Mouse (Mus musculus) right cerebral cortex, adult 18-20 months (tissue): Measurements from ENCODE around the gene Tubb4a.
A peak's percentile ranks its signal among the peaks of the same experiment; 100 is the strongest.
"Not testable (repeated sequence)": the region's sequence is repeated elsewhere in the genome, so short reads cannot be mapped to it uniquely, and the experiment has no call there.

Source experiments
- DNase-seq: peaks from one replicate; pipeline ENCODE4 v3.0.0; 2022; ENCODE audit warnings: mixed read lengths

The Tubb4a gene

DNA sequence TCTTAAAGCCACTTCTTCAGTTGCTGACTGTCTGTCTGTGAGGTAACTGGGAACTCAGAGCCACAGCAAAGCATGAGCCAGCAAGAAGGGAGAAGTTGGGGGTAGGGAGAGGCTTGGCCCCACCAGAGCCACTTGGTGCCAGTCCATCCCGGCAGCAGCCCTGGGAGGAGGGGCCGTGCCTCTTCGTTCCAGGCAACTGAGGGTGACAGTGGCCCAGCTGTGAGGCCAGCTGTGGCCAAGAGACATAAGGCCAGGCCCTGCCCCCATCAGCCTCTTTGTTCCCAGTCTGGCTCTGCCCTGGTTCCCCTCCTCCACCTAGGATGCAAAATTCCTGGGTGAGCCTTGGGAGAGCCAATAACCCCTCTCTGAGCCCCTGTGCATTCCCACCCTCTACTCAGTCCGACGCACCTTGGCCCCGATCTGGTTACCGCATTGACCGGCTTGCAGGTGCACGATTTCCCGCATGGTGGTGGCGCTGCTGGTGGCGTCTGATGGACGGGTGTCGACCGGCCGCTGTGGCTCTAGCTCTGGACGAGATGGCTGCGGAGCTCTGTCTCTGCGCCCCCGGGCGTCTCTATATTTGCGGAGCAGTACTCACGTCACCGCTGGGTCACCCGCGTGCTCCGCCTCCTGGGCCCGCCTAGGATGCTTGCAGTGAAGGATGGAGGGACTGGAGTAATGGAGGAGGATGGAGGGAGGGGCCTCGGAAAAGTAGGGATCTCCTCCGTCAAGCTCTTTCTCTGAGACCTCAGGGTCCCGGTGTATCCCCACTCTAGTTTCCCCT lies at the start of gene Tubb4a:
TSS of gene Tubb4a (minus strand) at position 734 of the 784 bp plus-strand sequence.
- peak; percentile 91 for DNase-seq

DNA sequence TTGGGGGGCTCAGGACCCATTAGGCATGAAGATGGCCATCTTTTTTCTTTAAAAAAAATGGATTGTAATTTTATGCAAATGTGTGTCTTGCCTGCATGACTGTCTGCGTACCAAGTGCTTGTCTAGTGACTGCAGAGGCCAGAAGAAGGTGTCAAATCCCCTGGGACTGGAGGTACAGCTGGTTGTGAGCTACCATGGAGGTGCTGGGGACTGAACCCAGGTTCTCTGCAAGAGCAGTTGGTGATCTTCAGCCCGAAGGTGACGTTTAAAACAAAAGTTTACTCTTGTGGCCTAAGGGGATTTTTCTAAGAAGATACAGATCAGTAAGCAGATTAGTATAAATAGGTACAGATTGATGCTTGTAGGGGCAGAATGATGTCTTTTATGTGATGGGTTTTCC lies 48.1 kb upstream of the Tubb4a start:
- DNase-seq, result no peak

DNA sequence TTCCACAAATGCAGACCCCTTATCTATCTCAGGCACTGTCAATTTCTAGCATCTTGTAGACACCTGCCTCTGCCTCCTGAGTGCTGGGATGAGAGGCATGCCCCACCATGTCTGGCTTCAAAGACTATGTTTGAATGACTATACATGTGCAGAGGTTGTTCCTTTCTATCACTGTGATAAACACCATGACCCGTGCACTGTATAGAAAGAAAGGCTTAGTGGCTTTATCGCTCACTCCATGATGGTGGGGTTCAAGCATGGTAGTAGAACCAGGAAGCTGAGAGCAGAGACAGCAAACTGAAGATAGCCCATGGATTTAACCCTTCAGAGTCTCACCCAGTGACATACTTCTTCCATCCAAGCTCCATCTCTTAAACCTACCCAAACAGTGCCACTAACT lies 47.1 kb upstream of the Tubb4a start:
- no peak for DNase-seq

DNA sequence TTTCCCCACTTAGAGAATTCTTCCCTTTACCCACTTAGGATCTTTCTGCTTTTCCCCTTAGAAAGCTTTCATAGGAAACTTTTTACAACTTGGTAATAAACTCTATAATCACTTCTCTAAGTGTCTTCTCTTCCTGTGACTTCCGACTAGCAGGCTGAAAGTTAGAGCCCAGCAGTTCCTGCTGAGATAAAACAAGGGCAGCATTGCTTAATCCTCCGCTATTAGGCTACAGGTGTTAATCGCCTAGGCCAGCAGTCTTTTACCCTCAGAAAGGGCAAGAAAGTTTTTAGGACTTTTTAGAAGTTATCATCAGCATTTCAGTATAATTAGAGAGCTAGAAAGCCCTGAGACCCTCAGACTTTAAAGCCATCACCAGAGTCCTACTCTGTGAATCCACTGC lies 46.4 kb upstream of the Tubb4a start:
- not testable (repeated sequence) for DNase-seq

DNA sequence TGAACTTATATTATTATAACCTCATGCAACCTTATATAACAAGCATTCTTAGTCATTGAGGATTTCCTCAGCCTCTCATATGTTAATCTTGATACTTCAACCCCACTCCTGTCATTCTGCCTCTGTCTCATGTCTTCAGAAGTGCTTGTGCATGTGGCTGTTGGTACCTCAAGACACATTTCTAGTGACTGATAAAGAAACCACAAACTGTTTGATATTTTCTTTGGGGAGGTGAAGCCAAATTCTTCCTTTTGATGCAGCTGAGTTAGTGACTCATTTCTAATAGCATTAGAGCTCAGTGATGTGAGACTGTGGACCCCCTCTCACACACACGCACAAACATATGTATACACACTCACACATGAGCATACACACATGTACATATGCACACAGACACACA lies 44.2 kb upstream of the Tubb4a start:
- DNase-seq, result no peak

DNA sequence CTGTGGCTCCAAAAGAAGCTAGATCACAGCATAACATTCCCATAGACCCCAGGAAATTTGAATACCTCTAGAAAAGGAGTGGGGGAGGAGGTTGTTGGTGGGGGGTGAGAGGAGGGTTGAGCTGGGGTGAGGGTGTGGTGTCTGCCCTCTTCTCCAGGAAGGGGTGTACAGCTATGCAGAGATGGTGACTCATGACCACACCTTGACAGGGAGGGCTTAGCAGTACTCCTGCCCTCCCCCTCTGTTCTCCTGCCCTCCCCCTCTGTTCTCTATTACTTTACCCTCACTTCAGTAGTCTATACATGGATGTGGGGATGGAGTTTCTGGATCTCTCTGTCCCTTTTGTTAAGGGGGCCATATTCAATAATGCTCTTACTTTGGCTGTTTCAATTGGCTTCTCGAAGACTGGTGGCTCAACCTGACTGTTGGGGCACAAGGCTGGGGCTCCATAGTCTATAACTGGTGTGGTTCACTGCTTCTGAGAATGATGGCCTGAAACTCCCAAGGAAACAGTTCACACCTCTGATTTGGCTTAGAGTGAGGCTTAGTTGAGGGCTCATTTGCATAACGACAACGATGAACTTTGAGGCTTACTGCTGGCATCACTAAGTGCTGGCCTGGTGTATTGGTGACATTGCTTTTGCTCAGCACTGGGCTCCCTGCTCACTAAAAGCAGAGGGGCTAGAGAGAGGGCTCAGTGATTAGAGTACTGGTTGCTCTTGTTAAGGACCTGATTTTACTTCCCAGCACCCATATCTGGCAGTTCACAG lies 38.5 kb upstream of the Tubb4a start:
- DNase-seq, result no peak

DNA sequence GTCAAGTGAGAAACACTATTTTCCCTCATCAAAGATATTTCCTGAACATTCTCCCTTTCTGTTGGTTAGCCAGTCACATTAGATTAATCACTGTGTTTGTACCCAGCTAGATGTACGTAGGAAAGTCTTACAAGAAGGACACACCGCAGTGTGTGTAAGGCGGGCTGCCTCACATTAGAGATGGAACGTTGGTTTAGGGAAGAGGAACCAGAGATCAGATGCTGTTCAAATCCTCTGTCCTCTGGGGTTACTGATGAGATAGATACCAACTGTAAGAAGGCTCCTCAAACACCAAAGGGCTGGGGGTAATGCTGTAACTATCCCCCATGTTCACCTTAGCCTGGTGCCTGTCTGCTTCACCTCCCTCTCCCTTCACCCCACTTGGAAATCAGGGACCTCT lies 37.2 kb upstream of the Tubb4a start:
- DNase-seq, result no peak

DNA sequence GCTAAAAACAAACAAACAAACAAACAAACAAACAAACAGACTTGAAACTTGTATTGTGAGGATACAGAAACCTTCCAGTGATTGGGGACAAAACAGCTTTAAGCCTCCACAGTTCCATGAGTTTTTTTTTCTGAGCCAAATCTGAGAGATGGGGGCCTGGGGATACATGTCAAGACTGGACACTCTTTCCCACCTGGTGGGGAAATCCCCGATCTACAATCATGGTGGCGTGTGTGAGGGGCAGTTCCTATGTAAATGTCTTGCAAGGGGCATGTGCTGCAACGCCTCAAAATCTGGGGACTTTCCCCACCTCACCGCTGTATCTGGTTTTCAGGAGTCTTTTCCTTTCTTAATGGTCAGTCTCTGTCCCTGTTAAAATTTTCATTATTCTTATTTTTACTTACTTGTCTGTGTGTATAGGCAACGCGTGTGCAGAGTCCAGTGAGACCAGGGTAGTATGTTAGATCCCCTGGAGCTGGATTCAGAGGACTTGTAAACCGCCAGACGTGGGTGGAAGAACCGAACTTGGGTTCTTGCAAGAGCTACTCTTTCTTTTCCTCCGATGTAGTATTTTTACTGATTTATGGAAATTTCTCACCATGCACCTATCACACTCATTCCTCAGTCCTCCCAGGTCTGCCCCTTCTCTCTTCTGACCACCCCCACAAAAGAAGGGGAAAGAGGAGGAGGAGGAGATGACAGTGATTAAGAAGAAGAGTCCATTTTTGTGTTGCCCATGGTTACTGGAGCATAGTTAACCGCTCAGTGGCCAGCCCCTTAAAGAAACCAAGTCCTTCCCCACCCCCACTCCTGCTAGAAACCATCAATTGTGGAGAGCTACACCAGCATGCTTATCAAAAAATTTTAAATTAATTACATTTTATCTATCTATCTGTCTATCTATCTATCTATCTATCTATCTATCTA lies 35.9 kb upstream of the Tubb4a start:
- no peak for DNase-seq

DNA sequence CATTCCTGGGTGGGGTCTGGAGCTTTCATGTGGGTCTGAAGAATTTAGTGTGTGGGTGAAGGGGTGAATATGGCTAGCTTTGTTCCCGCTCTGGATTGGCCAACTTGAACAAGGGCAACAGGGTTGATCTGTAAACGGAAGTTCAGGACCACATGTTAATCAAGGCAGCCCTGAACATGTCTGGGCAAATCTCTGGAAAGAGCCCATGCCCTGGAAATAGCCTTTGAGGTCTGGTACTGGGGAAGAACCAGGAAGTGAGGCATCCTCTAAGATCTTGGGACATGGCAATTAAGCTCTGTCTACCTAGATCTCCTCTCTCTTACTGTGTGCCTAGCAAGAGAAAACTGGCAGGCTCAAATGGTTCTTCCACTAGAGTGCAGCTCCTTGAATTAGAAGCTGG lies 34.3 kb upstream of the Tubb4a start:
- DNase-seq, result no peak

DNA sequence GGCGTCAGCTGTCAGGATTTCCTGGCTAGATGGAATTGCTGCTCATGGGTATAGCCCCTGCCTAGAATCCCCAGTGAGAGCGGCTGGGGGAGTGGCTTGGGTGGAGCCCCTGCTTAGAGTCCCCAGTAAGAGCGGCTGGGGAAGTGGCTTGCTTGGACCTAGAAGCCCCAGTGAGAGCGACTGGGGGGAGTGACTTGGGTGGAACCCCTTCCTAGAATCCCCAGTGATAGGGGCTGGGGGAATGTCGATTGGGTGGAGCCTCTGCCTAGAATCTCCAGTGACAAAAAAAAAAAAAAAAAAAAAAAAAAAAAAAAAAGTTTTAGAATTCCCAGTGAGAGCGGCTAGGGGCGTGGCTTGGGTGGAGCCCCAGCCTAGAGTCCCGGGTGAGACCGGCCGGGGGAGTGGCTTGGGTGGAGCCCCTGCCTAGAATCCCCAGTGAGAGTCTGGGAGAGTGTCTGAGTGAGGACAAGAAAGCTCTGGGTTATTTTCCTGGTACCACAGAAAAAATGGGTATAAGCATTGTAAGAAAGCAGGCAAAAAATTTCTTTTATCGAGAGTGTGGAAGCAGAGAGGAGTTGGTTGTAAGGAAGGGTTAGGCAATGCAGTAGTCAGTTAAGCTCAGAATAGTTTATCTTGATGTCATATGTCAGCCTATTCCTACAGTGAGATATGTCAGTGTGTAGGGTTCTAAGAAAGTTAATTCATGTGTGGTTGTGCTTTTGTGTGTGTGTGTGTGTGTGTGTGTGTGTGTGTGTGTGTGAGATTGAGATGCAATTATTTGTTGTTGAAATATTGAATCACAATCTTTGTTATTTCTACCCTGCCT lies 31.2 kb upstream of the Tubb4a start:
- no peak for DNase-seq

DNA sequence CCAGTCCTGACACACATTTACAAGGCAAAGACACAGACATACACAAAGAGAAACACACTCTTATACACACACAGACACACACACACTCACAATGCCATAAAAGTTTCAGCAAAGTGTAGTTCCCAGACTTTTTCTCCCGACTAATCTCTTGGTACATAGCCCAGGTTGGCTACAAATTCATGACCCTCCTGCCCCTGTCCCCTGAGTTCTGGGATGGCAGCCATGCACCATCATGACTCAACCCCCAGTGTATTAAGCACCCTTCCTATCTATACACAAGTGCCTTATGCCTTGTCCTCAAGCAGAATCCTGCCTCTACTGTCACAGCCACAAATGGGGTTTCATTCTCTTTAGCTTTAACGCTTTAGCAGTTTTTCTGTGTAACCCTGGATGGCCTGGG lies 29.2 kb upstream of the Tubb4a start:
- no peak for DNase-seq

DNA sequence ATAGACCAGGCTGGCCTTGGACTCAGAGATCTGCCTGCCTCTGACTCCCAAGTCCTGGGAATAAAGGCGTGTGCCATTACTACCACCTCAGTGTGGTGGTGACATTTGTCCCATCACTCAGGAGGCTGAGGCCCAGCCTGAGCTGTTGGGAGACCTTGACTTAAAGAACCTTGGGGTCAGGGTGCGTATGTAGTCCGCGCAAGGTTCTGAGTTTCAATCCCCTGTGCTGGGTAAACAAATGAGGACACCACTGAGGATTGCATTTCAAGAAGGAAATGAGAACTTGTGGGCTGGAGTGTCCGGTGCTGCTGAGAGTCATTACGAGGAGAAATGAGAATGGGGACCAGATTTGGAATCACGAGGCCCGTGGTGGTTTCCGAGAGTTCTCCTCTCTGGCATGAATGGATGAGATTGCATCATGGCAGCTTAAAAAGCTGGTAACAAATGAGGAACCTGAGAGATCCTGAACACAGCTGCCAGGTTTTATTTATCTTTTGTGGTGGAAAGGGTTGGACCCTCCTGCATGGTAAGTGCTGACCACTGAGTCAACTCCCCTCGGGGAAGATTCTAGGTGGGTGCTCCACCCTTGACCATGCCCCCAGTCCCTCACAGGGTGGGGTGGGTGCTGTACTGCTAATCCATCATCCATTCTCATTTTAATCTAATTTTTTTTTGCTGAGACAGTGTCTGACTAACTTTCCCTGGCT lies 25.3 kb upstream of the Tubb4a start:
- DNase-seq, result no peak

DNA sequence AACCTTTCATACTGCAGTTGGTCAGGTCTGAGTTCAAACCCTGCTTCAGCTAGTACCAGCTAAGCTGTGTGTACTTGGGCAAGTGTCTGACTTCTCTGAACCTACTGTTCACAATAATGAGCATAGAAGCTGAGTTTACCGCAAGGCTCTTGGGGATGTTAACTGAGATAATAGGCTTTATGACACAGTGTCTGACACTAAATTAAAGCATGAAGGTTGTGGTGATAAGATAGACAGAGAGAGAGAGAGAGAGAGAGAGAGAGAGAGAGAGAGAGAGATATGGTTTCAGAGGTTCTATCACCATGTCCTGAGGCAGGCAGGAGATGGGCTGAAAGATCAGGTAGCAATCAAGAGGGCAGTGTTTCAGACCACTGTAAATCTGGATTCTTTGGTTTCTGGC lies 22.4 kb upstream of the Tubb4a start:
- DNase-seq, result no peak

DNA sequence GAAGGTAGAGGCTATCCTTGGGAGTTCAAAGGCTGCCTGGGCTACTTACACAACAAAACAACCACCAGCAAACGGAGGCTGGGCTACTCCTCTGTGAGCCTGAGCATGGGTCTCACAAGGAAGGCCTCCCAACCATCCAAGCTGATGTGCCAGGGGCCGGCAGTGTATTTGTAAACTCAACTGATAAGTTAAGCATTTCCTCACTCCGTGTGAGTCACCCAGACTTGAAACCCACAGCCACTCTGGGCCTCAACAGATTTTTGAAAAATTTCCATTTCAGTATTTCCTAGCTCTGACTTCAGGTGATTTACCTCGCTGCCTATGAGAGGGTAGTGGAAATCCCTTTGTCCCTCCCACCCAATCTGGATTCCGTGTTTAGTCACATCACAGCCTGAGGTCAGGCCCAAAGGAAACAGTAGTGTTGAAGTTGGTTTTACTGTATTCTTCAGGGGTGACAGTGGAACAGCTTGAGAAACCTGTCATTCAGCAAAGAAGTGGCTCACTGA lies 21.1 kb upstream of the Tubb4a start:
- DNase-seq, result no peak

DNA sequence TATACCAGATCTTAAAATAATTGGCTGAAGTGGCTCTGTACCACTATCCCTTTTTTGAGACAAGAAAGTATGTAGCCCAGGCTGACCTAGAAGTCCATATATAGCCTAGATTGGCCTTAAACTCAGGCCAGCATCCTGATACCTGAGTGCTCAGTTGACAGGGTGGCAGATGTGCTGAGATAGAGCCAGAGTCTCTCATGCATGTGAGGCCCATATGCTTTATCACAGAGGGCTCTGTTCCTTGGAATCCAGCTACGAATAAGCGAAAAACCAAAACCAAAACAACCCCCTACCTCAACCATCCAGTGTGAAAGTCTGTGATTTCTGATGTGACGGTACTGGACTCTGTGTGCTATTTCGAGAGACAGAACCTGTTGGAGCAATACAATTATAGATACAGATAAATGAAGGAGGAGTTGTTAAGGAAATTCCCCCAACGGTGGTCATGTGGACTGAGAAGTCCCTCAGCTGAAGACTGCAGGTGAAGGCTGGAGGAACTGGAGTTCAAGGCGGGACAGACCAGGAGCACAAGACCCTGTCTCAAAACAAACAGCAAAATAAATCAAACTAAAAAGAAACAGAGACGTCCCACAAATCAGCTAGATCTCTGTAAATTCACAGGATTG lies 20.6 kb upstream of the Tubb4a start:
- no peak for DNase-seq

DNA sequence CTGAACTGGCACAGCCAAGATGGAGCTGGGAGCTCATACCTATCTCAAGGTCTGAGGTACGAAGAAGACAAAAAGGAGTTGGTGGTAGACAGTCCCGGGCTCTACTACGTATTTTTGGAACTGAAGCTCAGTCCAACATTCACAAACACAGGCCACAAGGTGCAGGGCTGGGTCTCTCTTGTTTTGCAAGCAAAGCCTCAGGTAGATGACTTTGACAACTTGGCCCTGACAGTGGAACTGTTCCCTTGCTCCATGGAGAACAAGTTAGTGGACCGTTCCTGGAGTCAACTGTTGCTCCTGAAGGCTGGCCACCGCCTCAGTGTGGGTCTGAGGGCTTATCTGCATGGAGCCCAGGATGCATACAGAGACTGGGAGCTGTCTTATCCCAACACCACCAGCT lies 19.5 kb upstream of the Tubb4a start:
- no peak for DNase-seq

DNA sequence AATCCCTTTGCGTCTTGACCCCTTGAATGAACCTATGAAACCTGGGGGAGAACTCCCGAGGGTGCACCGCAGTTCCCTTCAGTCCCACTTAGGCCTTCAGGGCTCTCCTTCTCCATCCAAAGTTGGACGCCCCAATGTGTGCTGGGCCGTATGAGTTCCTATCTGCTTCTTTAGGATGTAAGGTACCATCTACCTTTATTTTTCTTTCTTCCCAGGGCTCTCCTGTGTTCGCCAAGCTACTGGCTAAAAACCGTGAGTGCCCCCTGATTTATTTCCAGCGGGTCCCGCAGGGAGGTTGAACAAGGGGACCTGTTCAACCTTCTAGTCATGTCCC lies 18.4 kb upstream of the Tubb4a start:
- no peak for DNase-seq

DNA sequence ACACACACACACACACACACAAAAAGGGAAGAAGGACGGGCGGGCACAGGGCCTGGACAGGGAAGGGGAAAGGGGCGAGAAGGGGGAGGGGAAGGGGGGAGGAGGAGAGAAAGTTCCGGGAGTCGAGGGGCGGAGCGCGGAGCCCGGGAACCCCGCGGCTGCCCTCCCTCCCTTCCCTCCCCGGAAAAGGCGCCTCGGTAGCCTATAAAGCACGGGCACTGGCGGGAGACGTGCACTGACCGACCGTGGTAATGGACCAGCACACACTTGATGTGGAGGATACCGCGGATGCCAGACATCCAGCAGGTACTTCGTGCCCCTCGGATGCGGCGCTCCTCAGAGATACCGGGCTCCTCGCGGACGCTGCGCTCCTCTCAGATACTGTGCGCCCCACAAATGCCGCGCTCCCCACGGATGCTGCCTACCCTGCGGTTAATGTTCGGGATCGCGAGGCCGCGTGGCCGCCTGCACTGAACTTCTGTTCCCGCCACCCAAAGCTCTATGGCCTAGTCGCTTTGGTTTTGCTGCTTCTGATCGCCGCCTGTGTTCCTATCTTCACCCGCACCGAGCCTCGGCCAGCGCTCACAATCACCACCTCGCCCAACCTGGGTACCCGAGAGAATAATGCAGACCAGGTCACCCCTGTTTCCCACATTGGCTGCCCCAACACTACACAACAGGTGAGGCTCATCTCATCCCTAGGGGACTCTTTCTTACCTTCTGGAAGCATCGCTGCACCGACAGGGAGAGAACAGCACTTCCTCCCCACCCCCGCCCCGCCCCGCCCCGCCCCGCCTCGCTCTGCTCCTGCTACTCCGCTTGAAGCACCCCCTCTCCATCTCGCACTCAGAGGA lies 17.8 kb upstream of the Tubb4a start, which contains the start of gene Tnfsf9:
TSS of gene Tnfsf9 (plus strand) at position 145 of the 854 bp plus-strand sequence.
- no peak for DNase-seq

DNA sequence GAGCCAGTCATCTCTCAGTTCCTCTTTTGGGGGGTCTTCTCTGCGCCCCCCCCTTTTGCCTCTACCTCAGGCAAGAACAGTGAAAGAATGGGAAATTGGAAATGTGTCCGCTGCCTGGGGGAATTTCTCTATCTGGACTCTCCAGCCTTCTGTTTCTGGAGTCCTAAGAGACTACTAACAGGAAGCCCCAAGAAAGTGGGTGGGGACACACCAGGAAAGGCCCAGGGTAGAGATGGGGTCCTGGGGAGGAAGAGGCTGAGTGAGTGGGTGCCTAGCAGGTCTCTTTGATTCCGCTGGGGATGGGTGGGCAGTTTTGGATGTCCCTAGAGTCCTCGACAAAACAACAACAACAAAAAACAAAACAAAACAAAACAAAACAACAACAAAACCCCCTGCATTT lies 16.9 kb upstream of the Tubb4a start:
- DNase-seq, result no peak

DNA sequence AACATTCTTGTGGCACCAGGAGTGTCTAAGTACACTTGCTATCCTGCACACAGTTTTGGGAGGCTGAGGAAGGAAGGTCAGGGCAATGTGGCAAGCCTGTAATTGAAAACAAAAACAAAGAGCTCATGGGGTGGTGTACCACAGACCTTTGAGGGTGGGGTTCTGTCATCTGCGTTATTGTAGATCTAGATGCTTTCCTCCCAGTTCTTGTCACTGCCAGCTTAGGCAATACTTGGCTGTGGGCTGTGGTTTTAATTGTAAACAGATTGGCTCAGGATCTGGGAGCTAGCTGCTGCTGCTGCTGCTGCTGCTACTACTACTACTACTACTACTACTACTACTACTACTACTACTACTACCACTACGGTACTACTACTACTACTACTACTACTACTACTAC lies 14.7 kb upstream of the Tubb4a start:
- no peak for DNase-seq
